Mouse (Mus musculus) liver, adult 2 months (tissue): ENCODE measurements at regions not wholly inside any gene's neighbourhood (a gene's known extent, or its start where the extent isn't known, plus 50 kb on each side); places are given as distances from the start of the nearest gene placed in this dataset.

Experiments used
- CTCF ChIP-seq: fragments of 200-500 bp; IDR thresholded peaks from 2 replicates; pipeline ENCODE4 v1.5.1; 2011; ENCODE audit warnings: low read depth, low read length, control low read depth
- POLR2A ChIP-seq: fragments of 200-500 bp; IDR thresholded peaks from 2 replicates; pipeline ENCODE4 v1.6.1; 2011; ENCODE audit warnings: low read length, control low read depth; ENCODE audit not compliant: insufficient read depth; ENCODE audit errors: extremely low read depth

DNA sequence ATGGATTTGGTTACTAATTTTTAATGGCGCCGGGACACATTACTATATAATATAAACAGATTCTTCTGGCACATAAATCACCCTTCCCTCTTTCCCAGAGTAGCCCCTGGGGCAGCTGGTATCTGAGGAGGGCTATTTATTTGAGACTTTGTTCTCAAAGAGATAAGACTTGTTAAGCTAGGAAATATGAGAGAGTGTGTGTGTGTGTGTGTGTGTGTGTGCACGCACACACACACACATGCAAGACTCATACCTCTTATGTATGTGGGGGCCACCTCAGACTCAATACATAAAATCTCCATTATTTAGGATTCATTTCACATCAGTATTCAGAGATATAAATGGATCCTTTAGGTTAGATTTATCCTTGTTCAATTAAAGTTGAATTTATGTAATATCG is 340.1 kb downstream of the Epha4 start:
- TF ChIP-seq CTCF (no peak), POLR2A (no peak)
